Mouse (Mus musculus): ENCODE data around the gene Gdi1.

GRCm38 (mm10) chrX:74329215-74329671, 24.4 kb downstream of the Gdi1 start:
- TF ChIP-seq POLR2A (IDR thresholded peaks at IDR 0.05; ENCODE audit: low read depth, low read length) (no peak), CTCF (IDR thresholded peaks at IDR 0.05; ENCODE audit: extremely low read depth, insufficient read depth, insufficient read length, insufficient replicate concordance) (no peak)

Measured in spleen, adult 2 months (tissue).